Mouse (Mus musculus) lung, embryonic 14.5 days (tissue): ENCODE measurements at regions not wholly inside any gene's neighbourhood (a gene's known extent, or its start where the extent isn't known, plus 50 kb on each side); places are given as distances from the start of the nearest gene placed in this dataset.

Experiments
- ATAC-seq: fragments of 200-750 bp; cut with Nextera tagmentation; 2 replicates; pipeline ENCODE4 v1.8.0; 2017; ENCODE audit warnings: mild to moderate bottlenecking, moderate TSS enrichment, moderate library complexity; ENCODE audit not compliant: insufficient read depth
- DNase-seq: peaks from one replicate; pipeline ENCODE4 v3.0.0-alpha.2; 2015
- H3K27ac ChIP-seq: fragments of 300-500 bp; sonication (generic); 2 replicates; pipeline ENCODE4 v1.5.1; 2014; ENCODE audit warnings: low read depth, mild to moderate bottlenecking, moderate library complexity
- H3K27me3 ChIP-seq: fragments of 300-500 bp; sonication (generic); 2 replicates; pipeline ENCODE4 v1.6.1; 2014; ENCODE audit warnings: low read length, control low read depth; ENCODE audit not compliant: insufficient read depth
- H3K36me3 ChIP-seq: fragments of 300-500 bp; sonication (generic); 2 replicates; pipeline ENCODE4 v1.6.1; 2014; ENCODE audit warnings: control low read depth; ENCODE audit not compliant: insufficient read depth
- H3K4me1 ChIP-seq: fragments of 300-500 bp; sonication (generic); 2 replicates; pipeline ENCODE4 v1.6.1; 2014; ENCODE audit warnings: antibody characterized with exemption, control low read depth; ENCODE audit not compliant: insufficient read depth
- H3K4me2 ChIP-seq: fragments of 300-500 bp; sonication (generic); 2 replicates; pipeline ENCODE4 v1.6.1; 2014; ENCODE audit warnings: mild to moderate bottlenecking
- H3K4me3 ChIP-seq: fragments of 300-500 bp; sonication (generic); 2 replicates; pipeline ENCODE4 v1.5.1; 2014; ENCODE audit warnings: low read depth, low read length
- H3K9ac ChIP-seq: fragments of 300-500 bp; sonication (generic); 2 replicates; pipeline ENCODE4 v1.6.1; 2014
- H3K9me3 ChIP-seq: fragments of 300-500 bp; sonication (generic); 2 replicates; pipeline ENCODE4 v1.6.1; 2016; ENCODE audit warnings: low read depth, low read length, control low read depth
- CTCF ChIP-seq: IDR thresholded peaks from 2 replicates; pipeline ENCODE4 v1.5.1; 2016; ENCODE audit warnings: antibody characterized with exemption, low read depth
- WGBS: fragments of 180-500 bp; shearing (Covaris S2); extraction: QIAGEN DNeasy Blood & Tissue Kit; methylation state at CpG from one replicate; pipeline ENCODE4 v1.1.7; 2014; 5-methylcytosine and 5-hydroxymethylcytosine counted together

GRCm38 (mm10) chr3:120685227-120685626 lies 486.3 kb downstream of the Rwdd3 start:
- DNase-seq: peak; percentile 57
- no peak overlapping the region for H3K4me2 ChIP-seq
- no peaks in the 10 kb centered on the region; the same call in 1 of the 2 replicates for H3K4me1 ChIP-seq
- no peaks in the 10 kb centered on the region for H3K36me3 ChIP-seq
- H3K27ac ChIP-seq: no peak overlapping the region
- H3K27me3 ChIP-seq: no peaks in the 10 kb centered on the region
- WGBS: 39% methylated on average over 4 of the region's 4 CpGs
- no peak overlapping the region for H3K4me3 ChIP-seq
- TF ChIP-seq CTCF: no peak
- ATAC-seq: peak; percentile 72; the same call in 1 of the 2 replicates
- no peak overlapping the region for H3K9ac ChIP-seq
- H3K9me3 ChIP-seq: no peaks in the 10 kb centered on the region

DNA sequence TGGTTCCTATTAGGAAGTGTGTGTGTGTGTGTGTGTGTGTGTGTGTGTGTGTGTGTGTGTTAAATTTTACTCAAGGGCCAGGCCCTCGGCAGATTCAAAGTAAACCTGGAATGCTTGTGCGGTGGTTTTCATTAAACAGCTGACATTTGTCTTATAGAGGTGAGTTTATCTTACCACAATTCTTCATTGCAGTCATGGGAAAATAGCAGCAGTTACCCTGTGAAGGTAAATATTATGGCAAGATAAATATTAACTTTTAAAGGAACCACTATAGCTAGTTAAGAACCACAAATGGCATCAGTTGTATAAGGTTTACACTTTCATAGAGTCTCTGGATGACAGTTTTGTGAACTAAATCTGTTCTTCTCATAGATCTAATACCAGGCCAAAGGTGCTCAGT lies 495.6 kb downstream of the Rwdd3 start:
- TF ChIP-seq CTCF: no peak
- 38% methylated on average over 2 of the region's 2 CpGs for WGBS
- Histone ChIP-seq H3K9me3 (no peaks in the 10 kb centered on the region), H3K27me3 (no peaks in the 10 kb centered on the region), H3K36me3 (no peaks in the 10 kb centered on the region), H3K4me3 (no peak overlapping the region), H3K4me2 (no peak overlapping the region), H3K4me1 (no peaks in the 10 kb centered on the region), H3K27ac (no peak overlapping the region), H3K9ac (no peak overlapping the region)
- no peak for ATAC-seq
- no peak for DNase-seq

DNA sequence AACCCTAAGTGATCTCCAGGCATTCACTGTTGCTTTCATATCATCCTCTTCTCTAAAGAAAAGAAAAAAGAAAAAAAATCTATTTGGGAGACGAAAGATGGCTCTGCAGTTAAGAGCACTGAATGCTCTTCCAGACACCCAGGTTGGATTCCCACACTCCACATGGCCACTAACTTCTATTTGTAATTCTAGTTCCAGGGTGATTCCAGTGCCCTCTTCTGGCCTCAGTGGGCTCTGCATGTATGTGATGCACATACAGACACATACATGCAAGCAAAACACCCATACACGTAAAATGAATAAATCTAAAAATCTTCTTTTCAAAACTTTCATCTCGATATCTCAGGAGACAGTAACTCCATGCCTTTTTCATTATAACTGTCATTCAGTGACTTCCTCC lies 502.8 kb downstream of the Rwdd3 start:
- no peak for TF ChIP-seq CTCF
- no peak for ATAC-seq
- Histone ChIP-seq H3K9ac (no peak overlapping the region), H3K9me3 (no peaks in the 10 kb centered on the region), H3K27ac (no peak overlapping the region), H3K4me1 (no peaks in the 10 kb centered on the region), H3K27me3 (no peaks in the 10 kb centered on the region), H3K4me3 (no peak overlapping the region), H3K36me3 (no peaks in the 10 kb centered on the region), H3K4me2 (no peak overlapping the region)
- 97% methylated on average over 3 of the region's 3 CpGs for WGBS
- DNase-seq: no peak

DNA sequence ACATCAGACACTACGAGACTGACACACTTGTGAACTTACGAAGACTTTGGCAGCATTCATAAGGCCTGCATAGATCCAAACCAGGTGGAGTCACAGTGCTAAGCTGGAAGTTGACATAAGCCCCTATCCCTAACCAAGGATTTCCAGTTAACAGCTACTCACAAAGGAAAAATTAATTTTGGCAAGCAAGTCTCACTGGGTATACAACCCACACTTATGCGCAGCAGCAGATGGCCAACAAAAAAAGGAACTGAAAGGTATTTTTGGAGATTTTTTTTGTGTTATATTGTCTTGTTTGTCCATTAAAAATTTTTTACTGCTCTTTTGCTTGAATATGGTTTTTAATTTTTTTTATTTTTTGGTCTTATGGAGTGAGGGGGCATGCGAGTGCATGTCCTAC lies 509.0 kb downstream of the Rwdd3 start:
- WGBS: 95% methylated on average over 4 of the region's 4 CpGs
- no peak overlapping the region for H3K4me2 ChIP-seq
- TF ChIP-seq CTCF: no peak
- no peaks in the 10 kb centered on the region for H3K4me1 ChIP-seq
- no peak overlapping the region for H3K9ac ChIP-seq
- no peaks in the 10 kb centered on the region for H3K27me3 ChIP-seq
- H3K4me3 ChIP-seq: no peak overlapping the region
- H3K27ac ChIP-seq: no peak overlapping the region
- H3K9me3 ChIP-seq: no peaks in the 10 kb centered on the region
- no peaks in the 10 kb centered on the region for H3K36me3 ChIP-seq
- ATAC-seq (no peak), DNase-seq (no peak)

GRCm38 (mm10) chr3:120660776-120661175 lies 510.7 kb downstream of the Rwdd3 start:
- Histone ChIP-seq H3K36me3 (no peaks in the 10 kb centered on the region), H3K9ac (no peak overlapping the region), H3K27me3 (no peaks in the 10 kb centered on the region), H3K27ac (no peak overlapping the region), H3K4me3 (no peak overlapping the region), H3K9me3 (no peaks in the 10 kb centered on the region), H3K4me1 (no peaks in the 10 kb centered on the region), H3K4me2 (no peak overlapping the region)
- no peak for DNase-seq
- ATAC-seq: no peak
- no peak for TF ChIP-seq CTCF
- 85% methylated on average over 4 of the region's 4 CpGs for WGBS

DNA sequence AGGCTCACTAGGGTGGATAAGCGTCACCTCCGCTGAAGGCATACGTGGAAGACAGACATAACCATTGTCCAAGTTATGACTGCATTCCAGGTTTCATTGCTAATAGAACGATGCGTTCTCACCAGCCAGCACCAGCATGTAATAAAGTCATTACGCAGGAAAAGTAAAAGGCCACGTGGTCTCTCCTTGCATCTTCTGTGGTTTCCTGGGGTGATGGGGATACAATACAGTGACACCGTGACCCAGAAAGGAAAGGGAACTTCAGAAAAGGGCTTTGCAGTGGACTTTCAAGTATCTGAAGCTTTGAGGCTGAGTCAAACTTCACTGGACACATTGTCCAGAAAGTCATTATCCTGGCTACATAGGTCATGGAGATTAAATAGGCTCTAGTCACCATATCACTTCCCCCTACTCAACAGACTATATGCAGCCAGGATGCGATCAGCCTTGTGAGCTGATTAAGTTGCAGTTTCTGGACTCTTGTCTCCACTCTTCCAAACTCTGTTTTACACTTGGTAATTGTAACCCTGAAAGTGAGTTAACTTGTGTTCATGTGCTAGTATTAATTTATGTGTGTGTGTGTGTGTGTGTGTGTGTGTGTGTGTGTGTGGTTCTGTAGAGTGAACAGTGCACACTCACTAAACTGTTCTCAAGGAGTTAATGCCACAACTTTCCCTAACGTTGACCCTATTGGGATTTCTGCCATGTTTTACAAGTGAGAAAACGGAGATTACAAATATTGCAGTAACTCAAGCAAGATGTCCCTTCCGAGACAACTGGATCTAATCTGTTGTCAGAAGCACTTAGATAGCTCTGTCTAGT lies 522.2 kb downstream of the Rwdd3 start:
- Histone ChIP-seq H3K36me3 (no peaks in the 10 kb centered on the region), H3K9ac (no peak overlapping the region), H3K4me2 (no peak overlapping the region), H3K4me3 (no peak overlapping the region), H3K27ac (no peak overlapping the region), H3K9me3 (no peaks in the 10 kb centered on the region), H3K4me1 (no peaks in the 10 kb centered on the region), H3K27me3 (no peaks in the 10 kb centered on the region)
- TF ChIP-seq CTCF: no peak
- ATAC-seq (no peak), DNase-seq (no peak)
- 77% methylated on average over 12 of the region's 12 CpGs for WGBS

DNA sequence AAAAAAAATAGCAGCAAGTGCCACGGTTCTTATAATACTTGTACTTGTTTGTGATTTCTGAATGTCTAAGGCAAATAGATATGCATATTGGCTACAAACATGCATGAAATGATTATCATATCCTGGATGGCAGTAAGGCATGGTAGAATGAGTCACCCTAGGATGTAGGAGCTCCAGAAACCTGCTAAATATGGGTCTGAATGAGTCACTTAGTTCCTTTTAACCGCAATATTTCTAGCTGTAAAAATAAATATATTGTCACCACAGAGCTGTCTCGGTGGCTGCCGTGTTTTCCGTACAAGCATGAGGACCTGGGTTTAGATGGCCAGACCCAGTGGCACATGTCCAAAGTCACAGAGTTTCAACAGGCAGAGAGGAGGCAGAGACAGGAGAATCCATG lies 523.1 kb downstream of the Rwdd3 start:
- ATAC-seq: no peak
- 78% methylated on average over 5 of the region's 5 CpGs for WGBS

More for the DNA sequence above, 523.1 kb downstream of the Rwdd3 start:
- Histone ChIP-seq H3K4me2 (no peak overlapping the region), H3K27me3 (no peaks in the 10 kb centered on the region), H3K4me3 (no peak overlapping the region), H3K27ac (no peak overlapping the region), H3K9me3 (no peaks in the 10 kb centered on the region), H3K9ac (no peak overlapping the region), H3K36me3 (no peaks in the 10 kb centered on the region), H3K4me1 (no peaks in the 10 kb centered on the region)
- no peak for TF ChIP-seq CTCF
- DNase-seq: no peak
